Mouse (Mus musculus): ENCODE data around the gene Aff3. TPM values are rescaled to one million over a fixed set of nuclear protein-coding genes. Genes with fewer than 3 reads are reported as not detected.

Gene Aff3
- polyA plus RNA-seq, 1 experiment = 2.2 TPM

DNA sequence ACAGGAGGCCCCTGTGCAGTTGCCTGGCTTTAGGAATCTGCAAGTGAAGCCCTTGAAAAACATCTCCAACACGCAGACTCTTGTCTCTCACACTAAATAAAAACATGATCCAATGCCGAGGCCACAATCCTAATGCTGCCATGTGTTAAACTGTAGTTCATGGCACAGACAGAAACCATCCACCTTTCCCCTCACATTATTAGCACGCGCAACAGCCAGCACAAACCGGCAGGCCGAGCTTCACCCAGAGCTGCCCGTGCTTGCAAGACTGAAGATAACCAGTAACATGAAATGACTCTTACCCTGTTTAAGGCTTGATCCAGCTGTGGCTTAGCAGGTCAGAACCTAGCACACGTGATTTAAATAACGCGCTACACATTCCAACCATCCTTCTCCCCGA, 360.4 kb downstream of the Aff3 start:
- H3K4me3 ChIP-seq (ENCODE audit: insufficient read depth, low read depth, low read length) = no peak overlapping the region
- no peaks in the 10 kb centered on the region for H3K4me1 ChIP-seq (ENCODE audit: control insufficient read depth, insufficient read depth, low read length)
- no peaks in the 10 kb centered on the region for H3K36me3 ChIP-seq (ENCODE audit: control insufficient read depth, insufficient read depth, low read length)
- H3K27ac ChIP-seq (ENCODE audit: insufficient read depth, low read depth, low read length) = no peak overlapping the region
- 79% methylated on average over 11 of the region's 11 CpGs for WGBS
- no peak for TF ChIP-seq CTCF (conservative IDR thresholded peaks at IDR 0.05; ENCODE audit: insufficient read depth, insufficient read length, low read depth, low read length)
- TF ChIP-seq POLR2A (IDR thresholded peaks at IDR 0.05; ENCODE audit: low read depth, low read length) = no peak
- no peaks in the 10 kb centered on the region for H3K27me3 ChIP-seq (replicated peaks; ENCODE audit: control insufficient read depth, insufficient read depth, low read length)
- no peak for DNase-seq

- no peak for DNase-seq
- WGBS = 76% methylated on average over 3 of the region's 3 CpGs
- Histone ChIP-seq H3K27ac (ENCODE audit: insufficient read depth, low read depth, low read length) (no peak overlapping the region), H3K4me1 (ENCODE audit: control insufficient read depth, insufficient read depth, low read length) (no peaks in the 10 kb centered on the region), H3K36me3 (ENCODE audit: control insufficient read depth, insufficient read depth, low read length) (no peaks in the 10 kb centered on the region), H3K4me3 (ENCODE audit: insufficient read depth, low read depth, low read length) (no peak overlapping the region), H3K27me3 (replicated peaks; ENCODE audit: control insufficient read depth, insufficient read depth, low read length) (no peaks in the 10 kb centered on the region)
- TF ChIP-seq CTCF (conservative IDR thresholded peaks at IDR 0.05; ENCODE audit: insufficient read depth, insufficient read length, low read depth, low read length) = no peak
- TF ChIP-seq POLR2A (IDR thresholded peaks at IDR 0.05; ENCODE audit: low read depth, low read length) = no peak
Observed at GRCm38 (mm10) chr1:38298291-38298690, 366.5 kb downstream of the Aff3 start.

GRCm38 (mm10) chr1:38294906-38295305, 369.8 kb downstream of the Aff3 start:
- DNase-seq = no peak
- Histone ChIP-seq H3K27me3 (replicated peaks; ENCODE audit: control insufficient read depth, insufficient read depth, low read length) (no peaks in the 10 kb centered on the region), H3K4me3 (ENCODE audit: insufficient read depth, low read depth, low read length) (no peak overlapping the region), H3K36me3 (ENCODE audit: control insufficient read depth, insufficient read depth, low read length) (no peaks in the 10 kb centered on the region), H3K27ac (ENCODE audit: insufficient read depth, low read depth, low read length) (no peak overlapping the region), H3K4me1 (ENCODE audit: control insufficient read depth, insufficient read depth, low read length) (no peaks in the 10 kb centered on the region)
- TF ChIP-seq POLR2A (IDR thresholded peaks at IDR 0.05; ENCODE audit: low read depth, low read length) = no peak
- WGBS = 84% methylated on average over 6 of the region's 6 CpGs

DNA sequence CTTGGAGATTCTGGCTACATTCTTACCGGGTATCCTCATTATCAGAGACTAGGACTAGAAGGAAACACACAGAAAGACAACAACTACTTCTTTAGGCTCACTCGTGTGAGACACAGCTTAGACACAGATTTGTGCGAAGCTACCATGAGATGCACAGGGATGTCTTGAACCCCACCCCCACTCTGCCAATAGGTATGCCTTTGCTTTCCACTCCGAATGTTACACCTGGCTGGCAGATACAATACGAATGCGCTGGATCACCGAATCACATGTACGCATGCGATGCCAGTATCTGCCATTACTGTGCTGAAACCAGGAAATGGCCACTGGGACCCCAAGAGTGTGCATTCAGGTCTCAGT, 370.4 kb downstream of the Aff3 start:
- Histone ChIP-seq H3K4me1 (ENCODE audit: control insufficient read depth, insufficient read depth, low read length) (no peaks in the 10 kb centered on the region), H3K27me3 (replicated peaks; ENCODE audit: control insufficient read depth, insufficient read depth, low read length) (no peaks in the 10 kb centered on the region), H3K36me3 (ENCODE audit: control insufficient read depth, insufficient read depth, low read length) (no peaks in the 10 kb centered on the region), H3K4me3 (ENCODE audit: insufficient read depth, low read depth, low read length) (no peak overlapping the region), H3K27ac (ENCODE audit: insufficient read depth, low read depth, low read length) (no peak overlapping the region)
- 96% methylated on average over 9 of the region's 9 CpGs for WGBS
- DNase-seq = no peak
- TF ChIP-seq POLR2A (IDR thresholded peaks at IDR 0.05; ENCODE audit: low read depth, low read length) (no peak), CTCF (conservative IDR thresholded peaks at IDR 0.05; ENCODE audit: insufficient read depth, insufficient read length, low read depth, low read length) (no peak)

DNA sequence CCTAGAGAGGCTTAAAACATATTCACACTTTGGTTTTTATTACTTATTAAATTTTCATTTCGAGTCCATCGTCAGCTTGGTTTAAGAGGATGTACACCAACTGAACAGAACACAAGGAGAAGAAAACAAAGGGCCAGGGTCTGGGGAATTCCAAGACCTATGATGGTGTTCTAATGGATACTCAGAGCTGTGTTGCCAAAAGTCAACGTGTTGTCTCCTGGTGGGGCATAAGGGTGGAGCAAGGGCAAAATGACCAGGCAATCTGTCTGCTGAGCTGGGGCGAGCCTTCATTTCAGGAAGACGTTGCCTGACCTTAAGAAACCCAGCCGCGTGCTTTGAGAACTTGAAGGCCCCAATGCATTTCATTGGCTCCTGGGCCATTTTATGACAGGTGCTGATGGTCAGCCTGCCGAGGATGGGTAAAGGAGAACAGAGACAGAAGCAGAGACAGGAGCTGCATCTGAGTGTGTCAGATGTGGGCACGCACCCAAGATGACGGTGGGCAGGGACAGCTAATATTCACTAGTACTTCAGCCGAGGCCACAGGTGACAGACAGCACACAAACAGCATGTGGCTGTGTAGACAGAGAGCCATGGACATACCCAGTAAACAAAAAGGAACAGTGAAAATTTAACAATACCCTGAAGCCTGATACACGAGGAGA, 371.0 kb downstream of the Aff3 start:
- WGBS = 90% methylated on average over 12 of the region's 12 CpGs
- TF ChIP-seq POLR2A (IDR thresholded peaks at IDR 0.05; ENCODE audit: low read depth, low read length) (no peak), CTCF (conservative IDR thresholded peaks at IDR 0.05; ENCODE audit: insufficient read depth, insufficient read length, low read depth, low read length) (no peak)
- no peaks in the 10 kb centered on the region for H3K27me3 ChIP-seq (replicated peaks; ENCODE audit: control insufficient read depth, insufficient read depth, low read length)

GRCm38 (mm10) chr1:38292851-38293250, 371.9 kb downstream of the Aff3 start:
- Histone ChIP-seq H3K27ac (ENCODE audit: insufficient read depth, low read depth, low read length) (no peak overlapping the region), H3K4me1 (ENCODE audit: control insufficient read depth, insufficient read depth, low read length) (no peaks in the 10 kb centered on the region), H3K27me3 (replicated peaks; ENCODE audit: control insufficient read depth, insufficient read depth, low read length) (no peaks in the 10 kb centered on the region), H3K4me3 (ENCODE audit: insufficient read depth, low read depth, low read length) (no peak overlapping the region), H3K36me3 (ENCODE audit: control insufficient read depth, insufficient read depth, low read length) (no peaks in the 10 kb centered on the region)
- DNase-seq = no peak
- no peak for TF ChIP-seq POLR2A (IDR thresholded peaks at IDR 0.05; ENCODE audit: low read depth, low read length)
- TF ChIP-seq CTCF (conservative IDR thresholded peaks at IDR 0.05; ENCODE audit: insufficient read depth, insufficient read length, low read depth, low read length) = no peak
- 77% methylated on average over 4 of the region's 4 CpGs for WGBS

More for the DNA sequence above, 371.0 kb downstream of the Aff3 start:
- no peak for DNase-seq
- no peak overlapping the region for H3K4me3 ChIP-seq (ENCODE audit: insufficient read depth, low read depth, low read length)
- no peak overlapping the region for H3K27ac ChIP-seq (ENCODE audit: insufficient read depth, low read depth, low read length)
- H3K4me1 ChIP-seq (ENCODE audit: control insufficient read depth, insufficient read depth, low read length) = no peaks in the 10 kb centered on the region
- H3K36me3 ChIP-seq (ENCODE audit: control insufficient read depth, insufficient read depth, low read length) = no peaks in the 10 kb centered on the region

DNA sequence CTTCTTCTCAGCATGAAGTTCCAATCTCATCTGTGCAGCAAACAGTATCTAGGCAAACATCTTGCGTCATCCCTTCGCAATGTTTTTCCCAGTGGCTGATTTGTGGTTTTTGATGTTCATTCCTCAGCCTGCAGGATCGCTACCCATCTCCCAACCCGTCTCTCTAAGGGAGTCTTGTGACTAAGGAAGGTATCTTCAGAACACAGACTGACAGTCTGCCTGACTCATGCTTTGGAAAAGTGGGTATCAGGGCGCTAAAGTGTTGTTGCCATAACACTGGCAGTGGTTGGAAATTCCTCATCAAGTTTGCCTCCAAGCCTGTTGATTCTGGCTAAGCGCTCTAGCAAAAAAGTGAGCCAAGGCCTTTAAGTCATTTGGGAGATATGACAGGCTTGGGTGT, 372.8 kb downstream of the Aff3 start:
- H3K27me3 ChIP-seq (replicated peaks; ENCODE audit: control insufficient read depth, insufficient read depth, low read length) = no peaks in the 10 kb centered on the region
- no peaks in the 10 kb centered on the region for H3K4me1 ChIP-seq (ENCODE audit: control insufficient read depth, insufficient read depth, low read length)
- no peaks in the 10 kb centered on the region for H3K36me3 ChIP-seq (ENCODE audit: control insufficient read depth, insufficient read depth, low read length)
- no peak overlapping the region for H3K27ac ChIP-seq (ENCODE audit: insufficient read depth, low read depth, low read length)
- TF ChIP-seq POLR2A (IDR thresholded peaks at IDR 0.05; ENCODE audit: low read depth, low read length) (no peak), CTCF (conservative IDR thresholded peaks at IDR 0.05; ENCODE audit: insufficient read depth, insufficient read length, low read depth, low read length) (no peak)
- 85% methylated on average over 6 of the region's 6 CpGs for WGBS
- no peak for DNase-seq
- no peak overlapping the region for H3K4me3 ChIP-seq (ENCODE audit: insufficient read depth, low read depth, low read length)
